Mouse (Mus musculus): ENCODE results near the gene Scel. TPM values are rescaled to one million over a fixed set of nuclear protein-coding genes. Genes with fewer than 3 reads are reported as not detected.
A peak's percentile ranks its signal among the peaks of the same experiment; 100 is the strongest.

Scel gene
- polyA plus RNA-seq, 1 experiment, result 8.1 TPM

- Histone ChIP-seq H3K4me3 (replicated peaks; ENCODE audit: extremely low read depth, low read depth, low read length) (no peak overlapping the region), H3K4me1 (ENCODE audit: control insufficient read depth, insufficient read depth, low read length) (no peaks in the 10 kb centered on the region; the same call in 1 of the 2 replicates)
- WGBS, result 62% methylated on average over 7 of the region's 7 CpGs
- TF ChIP-seq CTCF (IDR thresholded peaks at IDR 0.05; ENCODE audit: insufficient read depth, low read length) (no peak), POLR2A (IDR thresholded peaks at IDR 0.05; ENCODE audit: borderline replicate concordance, extremely low read depth, low read depth, low read length) (no peak)
- DNase-seq, result no peak
These were observed 116.7 kb downstream of the Scel start for GRCm38 (mm10) chr14:103629639-103630364.

- no peak for TF ChIP-seq CTCF (IDR thresholded peaks at IDR 0.05; ENCODE audit: insufficient read depth, low read length)
- no peak for DNase-seq
These were observed 117.4 kb downstream of the Scel start for GRCm38 (mm10) chr14:103630545-103630944.

GRCm38 (mm10) chr14:103643933-103644332 is 130.8 kb downstream of the Scel start:
- Histone ChIP-seq H3K4me1 (ENCODE audit: control insufficient read depth, insufficient read depth, low read length) (no peaks in the 10 kb centered on the region), H3K4me3 (replicated peaks; ENCODE audit: extremely low read depth, low read depth, low read length) (no peak overlapping the region)
- no peak for TF ChIP-seq CTCF (IDR thresholded peaks at IDR 0.05; ENCODE audit: insufficient read depth, low read length)
- DNase-seq, result no peak
- 56% methylated on average over 3 of the region's 3 CpGs for WGBS

More at GRCm38 (mm10) chr14:103630545-103630944, 117.4 kb downstream of the Scel start:
- WGBS, result 78% methylated on average over 8 of the region's 8 CpGs
- H3K4me1 ChIP-seq (ENCODE audit: control insufficient read depth, insufficient read depth, low read length), result no peaks in the 10 kb centered on the region; the same call in 1 of the 2 replicates
- no peak overlapping the region for H3K4me3 ChIP-seq (replicated peaks; ENCODE audit: extremely low read depth, low read depth, low read length)

GRCm38 (mm10) chr14:103647981-103648380 is 134.8 kb downstream of the Scel start:
- H3K4me3 ChIP-seq (replicated peaks; ENCODE audit: extremely low read depth, low read depth, low read length), result no peak overlapping the region
- no peak for DNase-seq
- TF ChIP-seq POLR2A (IDR thresholded peaks at IDR 0.05; ENCODE audit: borderline replicate concordance, extremely low read depth, low read depth, low read length), result no peak
- no peak for TF ChIP-seq CTCF (IDR thresholded peaks at IDR 0.05; ENCODE audit: insufficient read depth, low read length)
- 85% methylated on average over 2 of the region's 2 CpGs for WGBS
- 0 out of 2 replicates have a peak, but pooled peaks cover 2% of the 10 kb centered on the region for H3K4me1 ChIP-seq (ENCODE audit: control insufficient read depth, insufficient read depth, low read length)

- Histone ChIP-seq H3K4me3 (replicated peaks; ENCODE audit: extremely low read depth, low read depth, low read length) (no peak overlapping the region), H3K4me1 (ENCODE audit: control insufficient read depth, insufficient read depth, low read length) (0 out of 2 replicates have a peak, but pooled peaks cover 2% of the 10 kb centered on the region)
- no peak for TF ChIP-seq CTCF (IDR thresholded peaks at IDR 0.05; ENCODE audit: insufficient read depth, low read length)
- TF ChIP-seq POLR2A (IDR thresholded peaks at IDR 0.05; ENCODE audit: borderline replicate concordance, extremely low read depth, low read depth, low read length), result no peak
- no peak for DNase-seq
- 39% methylated on average over 12 of the region's 12 CpGs for WGBS
These were observed 135.6 kb downstream of the Scel start for GRCm38 (mm10) chr14:103648623-103649255.

GRCm38 (mm10) chr14:103649302-103649701 is 136.2 kb downstream of the Scel start:
- DNase-seq, result no peak
- 52% methylated on average over 4 of the region's 4 CpGs for WGBS
- H3K4me3 ChIP-seq (replicated peaks; ENCODE audit: extremely low read depth, low read depth, low read length), result no peak overlapping the region
- H3K4me1 ChIP-seq (ENCODE audit: control insufficient read depth, insufficient read depth, low read length), result 0 out of 2 replicates have a peak, but pooled peaks cover 2% of the 10 kb centered on the region
- TF ChIP-seq POLR2A (IDR thresholded peaks at IDR 0.05; ENCODE audit: borderline replicate concordance, extremely low read depth, low read depth, low read length), result no peak
- no peak for TF ChIP-seq CTCF (IDR thresholded peaks at IDR 0.05; ENCODE audit: insufficient read depth, low read length)

- under 1% methylated on average over 32 of the region's 32 CpGs for WGBS
- TF ChIP-seq POLR2A (IDR thresholded peaks at IDR 0.05; ENCODE audit: borderline replicate concordance, extremely low read depth, low read depth, low read length) (peak; percentile 43; the same call in 1 of the 2 replicates), CTCF (IDR thresholded peaks at IDR 0.05; ENCODE audit: insufficient read depth, low read length) (no peak)
- DNase-seq, result peak; percentile 80
- H3K4me1 ChIP-seq (ENCODE audit: control insufficient read depth, insufficient read depth, low read length), result 0 out of 2 replicates have a peak, but pooled peaks cover 2% of the 10 kb centered on the region
- peak within 1 kb of the TSS; percentile 32 for H3K4me3 ChIP-seq (replicated peaks; ENCODE audit: extremely low read depth, low read depth, low read length)
These were observed 136.8 kb downstream of the Scel start, which contains the start of gene Slain1 for GRCm38 (mm10) chr14:103649896-103650334. Slain1 (plus strand) TSS chr14:103650228.

GRCm38 (mm10) chr14:103650413-103651101 is 137.4 kb downstream of the Scel start:
- peak overlapping the region; percentile 29 for H3K4me3 ChIP-seq (replicated peaks; ENCODE audit: extremely low read depth, low read depth, low read length)
- peak; percentile 58 for DNase-seq
- H3K4me1 ChIP-seq (ENCODE audit: control insufficient read depth, insufficient read depth, low read length), result 0 out of 2 replicates have a peak, but pooled peaks cover 2% of the 10 kb centered on the region
- WGBS, result 1% methylated on average over 65 of the region's 67 CpGs
- TF ChIP-seq CTCF (IDR thresholded peaks at IDR 0.05; ENCODE audit: insufficient read depth, low read length) (no peak), POLR2A (IDR thresholded peaks at IDR 0.05; ENCODE audit: borderline replicate concordance, extremely low read depth, low read depth, low read length) (no peak)

- peak overlapping the region; percentile 29 for H3K4me3 ChIP-seq (replicated peaks; ENCODE audit: extremely low read depth, low read depth, low read length)
- DNase-seq, result no peak
- TF ChIP-seq POLR2A (IDR thresholded peaks at IDR 0.05; ENCODE audit: borderline replicate concordance, extremely low read depth, low read depth, low read length) (no peak), CTCF (IDR thresholded peaks at IDR 0.05; ENCODE audit: insufficient read depth, low read length) (no peak)
- H3K4me1 ChIP-seq (ENCODE audit: control insufficient read depth, insufficient read depth, low read length), result 0 out of 2 replicates have a peak, but pooled peaks cover 2% of the 10 kb centered on the region
- WGBS, result 6% methylated on average over 11 of the region's 11 CpGs
These were observed 138.0 kb downstream of the Scel start for GRCm38 (mm10) chr14:103651106-103651505.
